Mouse (Mus musculus) ES-E14 (cell line): Measurements from ENCODE around the gene Tespa1.

Experiments
- CHD2 ChIP-seq: IDR thresholded peaks from 2 replicates; pipeline ENCODE4 v1.6.1; 2014; ENCODE audit warnings: mild to moderate bottlenecking, low read depth, low read length, inconsistent platforms
- HCFC1 ChIP-seq: IDR thresholded peaks from 2 replicates; pipeline ENCODE4 v1.6.1; 2012; ENCODE audit warnings: low read length, inconsistent platforms, borderline replicate concordance; ENCODE audit not compliant: insufficient read depth
- MAFK ChIP-seq: IDR thresholded peaks from 2 replicates; pipeline ENCODE4 v1.6.1; 2014; ENCODE audit warnings: mild to moderate bottlenecking, low read depth, low read length, inconsistent platforms; ENCODE audit not compliant: insufficient read depth
- ZC3H11A ChIP-seq: IDR thresholded peaks from 2 replicates; pipeline ENCODE4 v1.6.1; 2012; ENCODE audit warnings: low read depth, mild to moderate bottlenecking, inconsistent platforms, low read length, borderline replicate concordance
- ZNF384 ChIP-seq: IDR thresholded peaks from 2 replicates; pipeline ENCODE4 v1.6.1; 2012; ENCODE audit warnings: low read depth, low read length, inconsistent platforms

GRCm38 (mm10) chr10:130322637-130323036 lies at the start of gene Tespa1:
- TF ChIP-seq CHD2 (no peak), ZC3H11A (no peak), ZNF384 (no peak), MAFK (no peak), HCFC1 (no peak)
